Mouse (Mus musculus) limb, embryonic 15.5 days (tissue): Measurements from ENCODE around the gene Sprr2a3. TPM values are rescaled to one million over a fixed set of nuclear protein-coding genes. Genes with fewer than 3 reads are reported as not detected.
"Not testable (repeated sequence)": the region's sequence is repeated elsewhere in the genome, so short reads cannot be mapped to it uniquely, and the experiment has no call there.

Source experiments
- ATAC-seq: fragments of 200-750 bp; cut with Nextera tagmentation; 2 replicates; pipeline ENCODE4 v1.8.0; 2017; ENCODE audit warnings: low read depth, moderate TSS enrichment; ENCODE audit not compliant: insufficient number of reproducible peaks, low FRiP score, low TSS enrichment
- H3K27ac ChIP-seq: fragments of 300-500 bp; sonication (generic); 2 replicates; pipeline ENCODE4 v1.5.1; 2015; ENCODE audit warnings: moderate library complexity, mild to moderate bottlenecking, inconsistent platforms
- H3K27me3 ChIP-seq: fragments of 300-500 bp; sonication (generic); 2 replicates; pipeline ENCODE4 v1.6.1; 2015; ENCODE audit warnings: inconsistent platforms
- H3K36me3 ChIP-seq: fragments of 300-500 bp; sonication (generic); 2 replicates; pipeline ENCODE4 v1.6.1; 2015; ENCODE audit warnings: inconsistent platforms
- H3K4me1 ChIP-seq: fragments of 300-500 bp; sonication (generic); 2 replicates; pipeline ENCODE4 v1.6.1; 2015; ENCODE audit warnings: inconsistent platforms
- H3K4me2 ChIP-seq: fragments of 300-500 bp; sonication (generic); 2 replicates; pipeline ENCODE4 v1.6.1; 2015; ENCODE audit warnings: mild to moderate bottlenecking, inconsistent platforms
- H3K4me3 ChIP-seq: fragments of 300-500 bp; sonication (generic); 2 replicates; pipeline ENCODE4 v1.5.1; 2015; ENCODE audit warnings: mild to moderate bottlenecking, inconsistent platforms
- H3K9ac ChIP-seq: fragments of 300-500 bp; sonication (generic); 2 replicates; pipeline ENCODE4 v1.6.1; 2015; ENCODE audit warnings: inconsistent platforms
- H3K9me3 ChIP-seq: fragments of 300-500 bp; sonication (generic); 2 replicates; pipeline ENCODE4 v1.6.1; 2016; ENCODE audit warnings: inconsistent platforms
- WGBS: fragments of 180-500 bp; shearing (Covaris S2); methylation state at CpG from one replicate; pipeline ENCODE4 v1.1.7; 2015; 5-methylcytosine and 5-hydroxymethylcytosine counted together
- polyA plus RNA-seq: library from polyadenylated mRNA; unstranded; fragments of >200 nt; fragmentation: Nextera tagmentation; extraction: Ambion mirVana; gene quantifications from 2 replicates; pipeline ENCODE4 v1.2.1, GENCODE M21; 2015

Gene Sprr2a3
- polyA plus RNA-seq, 1 experiment from 2014 or later, result 0.26 TPM

DNA sequence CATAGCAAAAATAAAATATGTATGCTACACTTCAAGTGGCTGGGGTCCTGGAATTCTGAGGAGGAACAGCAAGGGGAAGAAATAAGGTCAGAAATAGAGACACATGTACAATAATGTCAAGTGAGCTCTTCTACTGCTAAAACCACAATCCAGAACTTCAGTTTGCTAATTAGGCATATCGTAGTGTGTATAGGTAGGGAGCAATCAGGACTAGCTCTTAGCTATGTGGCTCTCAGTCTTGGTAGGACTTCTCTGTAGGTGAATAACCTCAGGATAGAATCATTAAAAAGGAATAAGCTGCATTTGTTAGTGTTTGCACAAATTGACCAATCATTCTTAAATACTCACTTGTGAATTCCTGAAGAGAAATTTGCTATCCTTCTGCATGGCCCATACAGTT lies 11.2 kb upstream of the Sprr2a3 start:
- H3K9me3 ChIP-seq, H3K27me3 ChIP-seq, H3K27ac ChIP-seq, H3K4me2 ChIP-seq, H3K4me1 ChIP-seq, H3K9ac ChIP-seq, H3K36me3 ChIP-seq, H3K4me3 ChIP-seq: not testable (repeated sequence)
- 0 out of 2 replicates have a peak, but pooled peaks have one; percentile 14 for ATAC-seq
- no CpG with 5 or more reads among the region's 1 CpGs for WGBS

DNA sequence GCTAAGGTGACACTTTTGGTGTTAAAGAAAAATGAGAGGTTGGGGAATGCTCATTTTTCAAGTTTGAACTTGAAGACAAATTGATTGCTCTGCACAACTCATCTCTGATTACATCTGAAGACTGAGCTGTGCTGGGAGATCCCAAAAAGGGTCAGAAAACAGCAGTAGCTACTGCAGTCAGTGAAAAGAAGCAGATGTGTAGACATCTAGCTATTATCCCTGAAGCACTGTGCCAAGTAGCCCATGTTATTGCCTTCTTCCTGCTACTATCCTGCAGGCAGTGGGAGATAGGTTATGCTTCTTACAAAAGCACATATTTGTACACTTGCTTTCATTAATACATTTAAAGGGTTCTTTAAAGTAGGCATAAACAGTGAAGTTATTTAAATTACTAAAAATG lies 5.6 kb upstream of the Sprr2a3 start:
- not testable (repeated sequence) for H3K4me1 ChIP-seq

DNA sequence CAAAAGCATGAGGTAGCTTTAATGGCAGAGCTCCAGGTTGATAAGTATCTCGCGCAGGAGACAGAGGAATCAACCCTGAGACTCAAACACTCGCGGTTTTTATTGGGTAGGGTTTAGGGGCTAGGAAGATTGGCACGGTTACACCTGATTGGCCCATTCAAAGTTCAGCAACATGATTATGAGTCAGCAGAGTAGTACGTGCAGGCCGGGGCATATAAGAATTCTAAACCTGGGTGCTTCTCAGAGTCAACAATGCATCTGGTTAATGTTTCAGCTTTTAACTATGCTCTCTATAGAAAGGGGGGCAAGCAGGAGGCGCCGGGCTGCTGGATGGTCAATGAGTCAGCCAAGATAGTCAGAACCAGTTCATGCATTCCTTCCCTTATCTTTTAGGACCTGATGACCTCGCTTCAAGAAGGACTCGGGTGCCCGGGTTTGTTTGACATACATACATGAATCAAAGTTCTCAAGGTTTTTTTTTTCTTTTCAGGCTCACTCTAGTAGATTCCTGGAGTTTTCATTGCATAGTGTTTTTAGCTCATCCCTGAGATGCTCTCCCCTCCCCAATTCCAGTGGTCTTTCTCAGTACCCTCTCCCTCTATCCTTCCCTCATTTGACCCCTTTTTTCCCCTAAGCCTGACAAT lies 4.1 kb upstream of the Sprr2a3 start:
- H3K27ac ChIP-seq, ATAC-seq, H3K4me1 ChIP-seq, H3K9ac ChIP-seq, H3K27me3 ChIP-seq, H3K4me2 ChIP-seq, H3K36me3 ChIP-seq, H3K4me3 ChIP-seq, H3K9me3 ChIP-seq: not testable (repeated sequence)
- WGBS, result 81% methylated on average over 5 of the region's 12 CpGs

More for the DNA sequence above, 5.6 kb upstream of the Sprr2a3 start:
- H3K36me3 ChIP-seq, H3K9ac ChIP-seq, H3K4me3 ChIP-seq, H3K4me2 ChIP-seq, H3K27ac ChIP-seq, ATAC-seq, H3K27me3 ChIP-seq, H3K9me3 ChIP-seq: not testable (repeated sequence)

DNA sequence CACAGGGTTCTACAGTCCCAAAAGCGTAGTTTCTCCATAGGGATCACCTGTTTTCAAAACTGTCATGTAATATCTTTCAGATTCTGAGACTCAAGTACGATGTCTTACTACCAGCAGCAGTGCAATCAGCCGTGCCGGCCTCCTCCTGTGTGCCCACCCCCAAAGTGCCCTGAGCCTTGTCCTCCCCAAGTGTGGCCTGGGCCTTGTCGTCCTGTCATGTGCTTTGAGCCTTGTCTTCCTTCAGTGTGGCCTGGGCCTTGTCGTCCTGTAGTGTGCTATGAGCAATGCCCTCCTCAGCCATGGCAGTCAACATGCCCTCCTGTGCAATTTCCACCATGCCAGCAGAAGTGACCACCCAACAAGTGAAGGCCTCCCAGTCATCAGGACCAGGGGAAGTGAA lies 3.3 kb downstream of the Sprr2a3 start:
- not testable (repeated sequence) for H3K9me3 ChIP-seq, H3K4me2 ChIP-seq, H3K4me3 ChIP-seq, H3K27ac ChIP-seq, H3K9ac ChIP-seq, ATAC-seq, H3K4me1 ChIP-seq, H3K36me3 ChIP-seq, H3K27me3 ChIP-seq
- 86% methylated on average over 6 of the region's 6 CpGs for WGBS

DNA sequence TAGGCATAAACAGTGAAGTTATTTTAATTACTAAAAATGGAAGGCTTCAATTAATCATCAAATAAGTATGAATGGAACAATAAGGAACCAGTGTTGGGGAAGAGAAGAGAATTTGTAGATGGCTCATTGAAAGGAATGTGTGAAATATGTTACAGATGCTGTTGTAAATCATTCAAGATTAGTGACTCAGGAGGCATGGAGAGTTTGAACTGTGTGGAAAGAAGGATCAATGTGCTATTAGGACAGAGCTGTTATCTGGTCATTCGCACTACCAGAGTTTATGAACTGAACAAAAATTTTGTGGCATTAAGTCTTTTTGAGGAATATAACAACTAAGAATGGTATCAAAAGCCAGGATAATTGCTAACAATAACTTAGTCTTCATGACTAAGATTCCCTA lies 22.2 kb downstream of the Sprr2a3 start:
- Histone ChIP-seq H3K27me3 (no peaks in the 10 kb centered on the region), H3K9ac (no peak overlapping the region), H3K27ac (no peak overlapping the region), H3K4me3 (no peak overlapping the region), H3K4me1 (no peaks in the 10 kb centered on the region), H3K36me3 (no peaks in the 10 kb centered on the region), H3K4me2 (no peak overlapping the region), H3K9me3 (no peaks in the 10 kb centered on the region)
- 80% methylated on average over 1 of the region's 1 CpGs for WGBS
- no peak for ATAC-seq

- Histone ChIP-seq H3K4me3 (no peak within 1 kb of the TSS), H3K9me3 (no peaks in the 10 kb centered on the region), H3K27ac (no peak within 1 kb of the TSS), H3K36me3 (no peaks in the 10 kb centered on the region), H3K4me1 (no peaks in the 10 kb centered on the region), H3K9ac (no peak within 1 kb of the TSS), H3K27me3 (no peaks in the 10 kb centered on the region), H3K4me2 (no peak within 1 kb of the TSS)
- WGBS, result 74% methylated on average over 2 of the region's 2 CpGs
- no peak for ATAC-seq
These were observed 31.1 kb downstream of the Sprr2a3 start, which contains the start of gene Sprr2b for GRCm38 (mm10) chr3:92316320-92316719. TSS of gene Sprr2b (plus strand) at chr3:92316620.

DNA sequence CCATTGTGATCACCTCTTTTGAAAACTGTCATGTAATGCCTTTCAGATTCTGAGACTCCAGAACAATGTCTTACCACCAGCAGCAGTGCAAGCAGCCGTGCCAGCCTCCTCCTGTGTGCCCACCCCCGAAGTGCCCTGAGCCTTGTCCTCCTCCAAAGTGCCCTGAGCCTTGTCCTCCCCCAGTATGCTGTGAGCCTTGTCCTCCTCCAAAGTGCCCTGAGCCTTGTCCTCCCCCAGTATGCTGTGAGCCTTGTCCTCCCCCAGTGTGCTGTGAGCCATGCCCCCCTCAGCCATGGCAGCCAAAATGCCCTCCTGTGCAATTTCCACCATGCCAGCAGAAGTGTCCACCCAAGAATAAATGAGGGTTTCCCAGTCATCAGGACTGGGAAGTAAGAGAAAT lies 32.2 kb downstream of the Sprr2a3 start:
- Histone ChIP-seq H3K9ac (no peak overlapping the region), H3K4me3 (no peak overlapping the region), H3K27me3 (no peaks in the 10 kb centered on the region), H3K36me3 (no peaks in the 10 kb centered on the region), H3K27ac (no peak overlapping the region), H3K9me3 (no peaks in the 10 kb centered on the region), H3K4me1 (no peaks in the 10 kb centered on the region), H3K4me2 (no peak overlapping the region)
- no peak for ATAC-seq
- 77% methylated on average over 2 of the region's 2 CpGs for WGBS

DNA sequence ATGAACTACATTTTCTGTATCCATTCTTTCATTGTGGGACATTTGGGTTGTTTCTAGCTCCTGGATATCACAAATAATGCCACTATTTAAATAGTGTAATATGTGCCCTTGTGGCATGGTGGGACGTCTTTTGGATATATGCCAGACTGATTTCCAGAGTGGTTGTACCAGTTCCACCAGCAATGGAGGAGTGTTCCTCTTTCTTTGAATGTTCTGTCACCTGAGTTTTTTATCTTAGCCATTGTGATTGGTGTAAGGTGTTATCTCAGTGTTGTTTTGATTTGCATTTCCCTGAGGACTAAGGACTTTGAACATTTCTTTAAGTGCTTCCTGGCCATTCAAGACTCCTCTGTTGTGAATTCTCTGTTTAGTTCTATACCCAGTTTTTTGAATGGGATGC lies 51.1 kb downstream of the Sprr2a3 start:
- WGBS, result 64% methylated on average over 1 of the region's 1 CpGs
- Histone ChIP-seq H3K9ac (no peak overlapping the region), H3K4me2 (no peak overlapping the region), H3K4me1 (no peaks in the 10 kb centered on the region), H3K4me3 (no peak overlapping the region), H3K36me3 (no peaks in the 10 kb centered on the region), H3K27ac (no peak overlapping the region), H3K27me3 (no peaks in the 10 kb centered on the region), H3K9me3 (no peaks in the 10 kb centered on the region)
- ATAC-seq, result no peak

DNA sequence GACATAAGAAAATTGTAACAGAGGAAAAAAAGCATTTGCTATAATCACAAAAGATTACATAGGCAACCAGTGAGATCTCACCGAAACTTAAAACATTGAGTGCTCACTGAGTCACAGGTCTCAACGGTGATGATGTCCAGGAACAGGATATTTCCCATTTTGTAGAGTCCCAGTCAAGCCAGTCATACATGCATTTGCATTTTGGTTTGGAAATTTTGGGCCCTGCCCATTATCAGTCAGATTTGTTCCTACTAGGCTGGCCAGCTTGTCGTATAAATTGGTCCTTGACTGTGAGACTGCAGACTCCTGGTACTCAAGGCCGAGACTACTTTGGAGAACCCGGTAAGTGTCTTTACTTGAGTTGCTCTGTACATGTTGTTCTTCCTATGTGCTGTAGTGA lies 53.6 kb downstream of the Sprr2a3 start, which contains the start of gene Sprr2d:
Gene Sprr2d (plus strand): TSS at position 301 of the 400 bp plus-strand sequence.
- Histone ChIP-seq H3K27me3 (no peaks in the 10 kb centered on the region), H3K9ac (no peak within 1 kb of the TSS), H3K4me3 (no peak within 1 kb of the TSS), H3K4me1 (no peaks in the 10 kb centered on the region), H3K36me3 (no peaks in the 10 kb centered on the region), H3K4me2 (no peak within 1 kb of the TSS), H3K9me3 (no peaks in the 10 kb centered on the region), H3K27ac (no peak within 1 kb of the TSS)
- 87% methylated on average over 5 of the region's 5 CpGs for WGBS
- ATAC-seq, result no peak

Other genes with a start within 250 kb of the Sprr2a3 start
- gene Lor, start 202.3 kb upstream of the Sprr2a3 start, polyA plus RNA-seq, result 295 and 337 TPM in 2 replicates
- 50.8 and 59.6 TPM in 2 replicates for gene Prr9, start 161.5 kb upstream of the Sprr2a3 start, polyA plus RNA-seq
- gene Lelp1, start 142.7 kb upstream of the Sprr2a3 start, polyA plus RNA-seq, result not detected in 2 replicates
- 0.21 and 0.27 TPM in 2 replicates for gene Sprr2a1, start 69.6 kb upstream of the Sprr2a3 start, polyA plus RNA-seq
- gene Sprr2a2, start 69.5 kb upstream of the Sprr2a3 start, polyA plus RNA-seq, result 10.6 and 16.9 TPM in 2 replicates
- gene Sprr2b, start 31.2 kb downstream of the Sprr2a3 start, polyA plus RNA-seq, result 0.91 and 3.6 TPM in 2 replicates
- 0.92 and 1.6 TPM in 2 replicates for gene Sprr2d, start 53.7 kb downstream of the Sprr2a3 start, polyA plus RNA-seq
- not detected in 2 replicates for gene Sprr2e, start 66.7 kb downstream of the Sprr2a3 start, polyA plus RNA-seq
- gene Sprr2f, start 79.8 kb downstream of the Sprr2a3 start, polyA plus RNA-seq, result not detected in 2 replicates
- gene Sprr2h, start 100.3 kb downstream of the Sprr2a3 start, polyA plus RNA-seq, result 1.2 and 4.9 TPM in 2 replicates
- gene Sprr2i, start 122.6 kb downstream of the Sprr2a3 start, polyA plus RNA-seq, result not detected in 2 replicates
- 0.46 TPM in 1 of 2 replicates, not detected in the other for gene Sprr2j-ps, start 132.7 kb downstream of the Sprr2a3 start, polyA plus RNA-seq
- gene Gm9774, start 144.0 kb downstream of the Sprr2a3 start, polyA plus RNA-seq, result 11.5 and 14.4 TPM in 2 replicates
- gene Sprr2k, start 147.2 kb downstream of the Sprr2a3 start, polyA plus RNA-seq, result 1.00 and 1.5 TPM in 2 replicates
- gene Sprr1b, start 153.4 kb downstream of the Sprr2a3 start, polyA plus RNA-seq, result 132 and 137 TPM in 2 replicates
- 8.4 and 15.5 TPM in 2 replicates for gene Sprr3, start 173.3 kb downstream of the Sprr2a3 start, polyA plus RNA-seq
- gene Sprr1a, start 200.5 kb downstream of the Sprr2a3 start, polyA plus RNA-seq, result 152 and 183 TPM in 2 replicates
- not detected in 2 replicates for gene Sprr4, start 215.1 kb downstream of the Sprr2a3 start, polyA plus RNA-seq
- 7.9 and 9.3 TPM in 2 replicates for gene 2310046K23Rik, start 249.1 kb downstream of the Sprr2a3 start, polyA plus RNA-seq